7 mouse cellular contexts compared by ENCODE assay signal in the genomic region with DNA sequence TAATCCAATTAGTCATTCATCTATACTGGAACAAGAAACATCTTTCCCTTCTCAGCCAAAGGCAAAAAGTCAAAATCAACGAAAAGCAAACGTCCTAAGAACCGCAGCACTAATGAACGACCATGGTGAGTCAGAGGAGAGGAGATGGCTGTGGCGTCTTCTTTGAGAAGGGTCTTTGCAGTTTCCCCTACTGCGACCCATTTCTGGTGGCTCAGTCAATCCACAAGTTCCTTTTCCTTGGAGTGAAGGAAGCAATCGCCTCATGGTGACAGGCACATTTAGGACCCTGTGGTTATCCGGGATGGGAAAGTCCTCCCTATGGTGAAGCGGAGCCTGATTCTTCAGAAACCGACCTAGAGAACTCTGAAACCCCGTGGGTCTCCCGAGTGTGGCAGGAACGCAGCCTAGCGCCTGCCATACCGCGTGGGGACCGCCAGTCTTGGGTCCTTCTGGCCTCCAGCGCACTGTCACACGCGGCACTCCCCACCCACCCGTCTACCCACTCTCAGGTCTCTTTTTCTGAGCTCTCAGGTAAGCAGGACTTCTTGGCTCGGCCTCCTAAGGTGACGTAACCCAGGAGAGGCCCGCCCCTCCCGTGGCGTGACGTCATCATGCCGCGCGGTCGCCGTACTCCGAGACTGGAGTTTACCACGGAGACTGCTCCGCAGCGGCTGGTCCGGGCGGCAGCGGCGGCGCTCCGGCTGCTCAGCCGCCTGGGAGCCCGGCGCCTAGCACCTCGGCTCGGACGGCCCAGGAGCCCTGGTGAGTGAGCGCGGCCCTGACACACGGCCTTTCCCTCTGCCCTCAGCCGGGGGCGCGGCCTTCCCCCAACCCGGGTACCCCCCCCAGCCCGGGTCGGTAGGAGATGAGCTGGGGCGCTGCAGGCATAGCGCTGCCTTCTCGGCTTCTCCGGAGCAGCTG. TPM values are rescaled to one million over a fixed set of nuclear protein-coding genes. Genes with fewer than 3 reads are reported as not detected.
DNase-seq lines count a peak whose midpoint lies in the region; ATAC-seq and TF ChIP-seq lines count a peak whose summit lies in the region.

Gene Klhl12 (plus strand): TSS at position 628 of the 921 bp plus-strand sequence.

- H3K27me3 ChIP-seq in intestine, postnatal 0 days (replicated peaks; ENCODE audit: control insufficient read depth, insufficient read depth, low read length), result no peaks in the 10 kb centered on the region
- 0 out of 2 replicates have a peak, but pooled peaks cover 4% of the 10 kb centered on the region for H3K27me3 ChIP-seq in midbrain, embryonic 12.5 days
- H3K27me3 ChIP-seq in small intestine, adult 2 months (ENCODE audit: control insufficient read depth, insufficient read depth, low read length), result no peaks in the 10 kb centered on the region

- no peaks in the 10 kb centered on the region for H3K36me3 ChIP-seq in intestine, postnatal 0 days (ENCODE audit: control insufficient read depth, insufficient read depth)
- peaks cover 12% of the 10 kb centered on the region; the same call in 1 of the 2 replicates for H3K36me3 ChIP-seq in midbrain, embryonic 12.5 days
- H3K36me3 ChIP-seq in small intestine, adult 2 months (ENCODE audit: control insufficient read depth, insufficient read depth, low read length), result peaks cover 5% of the 10 kb centered on the region; the same call in 1 of the 2 replicates

- no peaks in the 10 kb centered on the region for H3K9me3 ChIP-seq in intestine, postnatal 0 days (ENCODE audit: control insufficient read depth)
- no peaks in the 10 kb centered on the region for H3K9me3 ChIP-seq in midbrain, embryonic 12.5 days

- peak within 1 kb of the TSS; percentile 90 for H3K4me2 ChIP-seq in intestine, postnatal 0 days (replicated peaks; ENCODE audit: low read depth)
- H3K4me2 ChIP-seq in midbrain, embryonic 12.5 days (replicated peaks), result peak within 1 kb of the TSS; percentile 77

- no peaks in the 10 kb centered on the region for H3K4me1 ChIP-seq in intestine, postnatal 0 days (replicated peaks; ENCODE audit: control insufficient read depth, insufficient read depth, low read length)
- peaks cover 13% of the 10 kb centered on the region for H3K4me1 ChIP-seq in midbrain, embryonic 12.5 days
- no peaks in the 10 kb centered on the region for H3K4me1 ChIP-seq in small intestine, adult 2 months (ENCODE audit: control insufficient read depth, insufficient read depth, insufficient read length, low read length)

- intact Hi-C loops in left cerebral cortex, postnatal 4 days (cut with DNase I), result loop anchor here (10.0 kb wide), 1 partner anchor 90 kb away; the partner anchor contains the start of gene Tmem183a

- TF ChIP-seq CTCF in intestine, postnatal 0 days (IDR thresholded peaks at IDR 0.05; ENCODE audit: low read depth), result peak; percentile 3
- no peak for TF ChIP-seq CTCF in small intestine, adult 2 months (IDR thresholded peaks at IDR 0.05; ENCODE audit: extremely low read depth, insufficient read length, insufficient replicate concordance, low read depth, low read length)

- DNase-seq in adrenal gland, adult 8-10 months, result peak; percentile 88
- peak; percentile 98 for DNase-seq in embryo, embryonic 9.5 days (ENCODE audit: extremely low spot score)
- peak; percentile 80 to 93 for DNase-seq in gastrocnemius, postnatal 4 days (ENCODE audit: low spot score in 2 of 2)
- peak; percentile 95 for DNase-seq in left cerebral cortex, postnatal 4 days

- peak within 1 kb of the TSS; percentile 83 for H3K9ac ChIP-seq in intestine, postnatal 0 days (ENCODE audit: low read depth, low read length)
- peak within 1 kb of the TSS; percentile 84 for H3K9ac ChIP-seq in midbrain, embryonic 12.5 days (replicated peaks)

- peak; percentile 98 for ATAC-seq in intestine, postnatal 0 days
- ATAC-seq in midbrain, embryonic 12.5 days (ENCODE audit: low FRiP score, low read depth), result peak; percentile 90

- TF ChIP-seq POLR2A in small intestine, adult 2 months (IDR thresholded peaks at IDR 0.05; ENCODE audit: low read depth, low read length), result peak; percentile 55; the same call in 1 of the 2 replicates

- WGBS in intestine, postnatal 0 days, result 1% methylated on average over 60 of the region's 61 CpGs
- WGBS in midbrain, embryonic 12.5 days, result 1% methylated on average over 59 of the region's 61 CpGs
- under 1% methylated on average over 61 of the region's 61 CpGs for WGBS in small intestine, adult 2 months

- peak within 1 kb of the TSS; percentile 77 for H3K27ac ChIP-seq in intestine, postnatal 0 days (ENCODE audit: low read depth, low read length)
- H3K27ac ChIP-seq in midbrain, embryonic 12.5 days (replicated peaks), result peak within 1 kb of the TSS; percentile 68
- no peak within 1 kb of the TSS for H3K27ac ChIP-seq in small intestine, adult 2 months (ENCODE audit: insufficient read depth, low read depth, low read length)

- H3K4me3 ChIP-seq in intestine, postnatal 0 days (ENCODE audit: low read depth, low read length), result peak within 1 kb of the TSS; percentile 94
- H3K4me3 ChIP-seq in midbrain, embryonic 12.5 days, result peak within 1 kb of the TSS; percentile 81
- H3K4me3 ChIP-seq in small intestine, adult 2 months (ENCODE audit: low read depth, low read length), result peak within 1 kb of the TSS; percentile 100

RNA-seq across cellular contexts. Expression of gene Klhl12, which starts in this region (rescaled TPM):
- total RNA-seq in adrenal gland, adult 8-10 months (2022), result 10 to 100 TPM; 24.2 to 32.8 (median 26.4) TPM
- total RNA-seq in gastrocnemius, postnatal 4 days (2021), result 10 to 100 TPM; 12.5 to 16.1 TPM
- 7.2 and 8.1 TPM in 2 replicates for polyA plus RNA-seq in intestine, postnatal 0 days (2015; fragmentation: Nextera tagmentation; extraction: Ambion mirVana)
- total RNA-seq in left cerebral cortex, postnatal 4 days (2021), result 10 to 100 TPM; 37.1 to 38.7 TPM
- polyA plus RNA-seq in midbrain, embryonic 12.5 days (2016; fragmentation: Nextera tagmentation; extraction: Ambion mirVana), result 31.3 and 32.7 TPM in 2 replicates
- polyA plus RNA-seq in small intestine, adult 2 months (2012; rRNA removed), result 1.2 and 2.3 TPM in 2 replicates
